Mouse (Mus musculus): Measurements from ENCODE around the gene Tgif1.
"Not testable (repeated sequence)": the region's sequence is repeated elsewhere in the genome, so short reads cannot be mapped to it uniquely, and the experiment has no call there.

The Tgif1 gene

DNA sequence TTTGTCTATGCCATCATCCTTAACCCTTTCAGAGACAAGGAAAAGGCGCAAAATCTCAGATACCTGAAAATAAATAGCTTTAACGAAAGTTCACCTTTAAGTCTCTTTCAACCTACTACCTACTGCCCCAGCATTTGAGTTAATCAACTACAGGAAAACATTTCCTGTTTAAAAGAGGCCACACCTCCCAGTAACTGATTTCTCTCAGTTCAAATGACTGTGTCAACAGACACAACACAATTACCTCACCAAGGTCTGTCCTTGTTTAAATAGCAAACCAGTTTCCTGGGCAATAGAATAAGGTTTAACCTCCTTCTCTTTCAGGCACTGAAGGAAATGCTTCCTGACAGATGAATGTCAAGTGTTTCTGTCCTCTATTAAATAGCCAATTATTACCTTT is 7.8 kb downstream of the Tgif1 start:
- DNase-seq (ENCODE audit: low read depth in 2 of 2, low spot score in 2 of 2): no peak

DNA sequence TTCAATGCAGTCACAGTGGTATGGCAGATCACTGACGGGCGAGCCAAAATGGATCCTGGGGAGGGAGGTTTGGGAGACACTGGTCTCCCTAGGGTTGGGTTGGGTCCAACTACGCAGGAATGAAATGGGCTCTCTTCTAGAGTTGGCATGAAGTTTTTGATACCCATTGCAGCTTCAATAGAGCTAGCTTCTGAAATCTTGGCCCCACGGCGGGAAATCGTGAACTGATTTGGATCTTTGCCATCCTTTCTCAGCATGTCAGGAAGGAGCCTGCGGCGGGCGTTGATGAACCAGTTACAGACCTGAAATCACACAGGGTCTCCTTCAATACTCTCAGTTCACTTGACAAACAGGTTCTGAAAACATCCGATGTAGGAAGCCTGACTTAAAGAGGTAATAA is 8.4 kb downstream of the Tgif1 start:
- DNase-seq (ENCODE audit: low read depth in 2 of 2, low spot score in 2 of 2): no peak

DNA sequence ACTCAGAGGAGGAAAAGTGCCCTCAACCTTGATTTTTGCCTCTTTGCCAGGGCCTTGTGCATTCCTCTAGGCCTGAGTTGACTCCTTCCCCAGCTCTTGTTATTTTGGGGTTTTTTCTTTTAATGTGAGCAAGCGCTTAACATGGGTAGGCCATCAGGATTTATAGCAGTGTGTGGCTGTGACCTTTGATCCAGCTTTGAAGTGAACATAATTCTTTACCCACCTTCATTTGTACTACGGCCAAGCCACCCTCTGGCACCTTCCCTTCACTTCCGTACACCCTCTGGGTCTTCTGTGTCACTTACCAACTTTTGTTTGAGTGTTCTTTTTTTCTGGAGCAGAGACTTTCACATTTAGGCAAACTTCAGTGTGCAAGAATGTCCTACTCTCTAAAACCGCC is 10.1 kb downstream of the Tgif1 start:
- DNase-seq (ENCODE audit: low read depth in 2 of 2, low spot score in 2 of 2): no peak

DNA sequence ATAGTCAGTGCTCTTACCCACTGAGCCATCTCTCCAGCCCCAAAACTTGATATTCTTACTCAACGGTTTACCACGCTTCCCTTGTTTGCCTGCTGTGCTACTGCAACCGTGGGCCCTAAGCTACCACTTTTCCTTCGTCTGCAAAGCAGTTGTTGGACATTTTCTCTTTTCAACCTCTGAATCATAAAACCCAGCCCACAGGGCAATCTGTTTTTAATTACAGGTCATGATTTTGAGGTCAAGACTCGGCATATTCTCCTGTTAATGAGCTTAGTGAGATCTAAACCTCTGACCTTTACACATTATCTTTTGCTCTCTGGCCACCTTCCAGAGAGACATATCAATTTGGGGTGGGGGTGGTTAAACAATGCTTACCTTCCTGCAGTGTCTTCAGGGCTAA is 14.8 kb downstream of the Tgif1 start:
- DNase-seq (ENCODE audit: low read depth in 2 of 2, low spot score in 2 of 2): no peak

DNA sequence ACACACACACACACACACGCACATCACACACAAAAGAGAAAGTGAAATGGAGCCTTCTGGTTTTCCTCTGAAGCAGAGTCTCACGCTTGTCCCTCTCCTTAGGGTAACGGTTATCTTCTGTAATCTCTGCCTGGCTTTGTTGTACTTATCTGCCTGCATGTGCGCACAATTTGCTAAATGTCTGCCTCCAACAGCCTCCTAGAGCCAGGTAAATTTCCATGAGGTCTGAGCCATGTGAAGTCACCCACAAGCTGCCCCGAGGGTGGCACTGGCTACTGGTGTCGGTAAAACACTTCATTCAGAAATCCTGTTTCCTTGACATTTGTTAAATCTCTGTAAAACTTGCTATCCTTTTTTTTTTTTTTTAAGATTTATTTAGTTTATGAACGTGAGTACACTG is 15.3 kb downstream of the Tgif1 start:
- no peak for DNase-seq (ENCODE audit: low read depth in 2 of 2, low spot score in 2 of 2)

DNA sequence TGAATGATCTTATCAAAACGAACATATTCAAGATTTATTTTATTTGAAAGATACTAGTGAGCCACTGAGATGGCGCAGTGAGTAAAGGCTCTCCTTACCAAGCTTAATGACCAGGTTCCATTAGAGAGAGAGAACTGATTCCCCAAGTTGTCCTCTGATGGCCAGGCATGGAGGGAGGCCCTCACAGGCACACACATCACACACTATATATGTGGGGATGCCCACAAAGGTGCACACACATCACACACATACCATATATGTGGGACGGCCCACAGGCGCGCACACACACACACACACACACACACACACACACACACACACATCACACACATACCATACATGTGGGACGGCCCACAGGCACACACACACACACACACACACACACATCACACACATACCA is 15.9 kb downstream of the Tgif1 start:
- not testable (repeated sequence) for DNase-seq (ENCODE audit: low read depth in 2 of 2, low spot score in 2 of 2)

DNA sequence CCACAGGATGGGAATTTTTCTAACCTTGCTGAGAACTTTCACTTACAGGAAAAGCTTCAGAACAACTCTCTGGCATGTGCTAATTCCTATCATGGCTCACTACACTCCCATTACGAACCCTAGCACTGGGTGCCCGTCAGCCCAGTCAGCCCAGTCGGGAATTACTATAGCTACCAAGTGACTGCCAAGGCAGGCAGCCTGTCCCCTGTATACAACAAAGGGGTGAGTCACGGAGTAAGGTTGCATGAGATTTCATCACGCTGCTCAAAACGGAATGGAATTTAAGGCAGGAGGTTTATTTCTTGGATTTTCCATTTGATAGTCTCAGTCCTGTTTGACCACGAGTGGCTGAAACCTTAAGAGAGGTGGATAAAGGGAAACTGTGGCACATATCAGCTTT is 16.5 kb downstream of the Tgif1 start:
- DNase-seq (ENCODE audit: low read depth in 2 of 2, low spot score in 2 of 2): no peak

DNA sequence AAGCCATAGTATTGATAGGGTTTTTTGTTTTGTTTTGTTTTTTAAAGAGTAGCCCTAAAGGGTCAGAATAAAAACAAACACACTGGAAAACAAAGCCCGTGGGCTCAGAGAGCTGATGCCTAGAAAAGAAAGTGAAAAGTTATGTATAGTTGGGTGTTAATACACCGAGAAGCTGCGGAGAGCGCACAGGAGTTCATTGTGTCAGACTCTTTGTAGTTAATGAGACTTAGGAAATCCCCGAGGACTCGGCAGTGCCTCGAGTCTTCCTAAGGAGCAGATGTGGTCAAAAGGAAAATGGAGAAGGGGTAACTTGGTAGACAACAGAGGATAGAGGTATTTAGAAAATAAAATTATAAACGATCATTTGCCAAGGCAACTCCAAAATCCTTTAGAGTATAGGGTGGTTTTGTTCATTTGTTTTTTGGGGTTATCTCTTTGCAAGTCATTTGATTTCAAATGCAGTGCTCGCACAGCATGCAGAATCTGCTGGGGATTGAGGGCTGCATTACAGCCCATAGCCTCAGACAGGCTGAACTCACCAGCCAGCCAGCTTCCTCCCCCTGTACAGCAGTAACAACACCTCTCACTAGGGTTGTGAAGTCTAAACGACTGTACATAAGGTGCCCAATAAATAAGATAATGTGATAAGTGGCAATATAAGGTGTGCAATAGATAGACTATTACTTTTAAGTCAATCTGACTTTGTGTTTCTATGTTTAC is 18.1 kb downstream of the Tgif1 start:
- no peak for DNase-seq (ENCODE audit: low read depth in 2 of 2, low spot score in 2 of 2)

DNA sequence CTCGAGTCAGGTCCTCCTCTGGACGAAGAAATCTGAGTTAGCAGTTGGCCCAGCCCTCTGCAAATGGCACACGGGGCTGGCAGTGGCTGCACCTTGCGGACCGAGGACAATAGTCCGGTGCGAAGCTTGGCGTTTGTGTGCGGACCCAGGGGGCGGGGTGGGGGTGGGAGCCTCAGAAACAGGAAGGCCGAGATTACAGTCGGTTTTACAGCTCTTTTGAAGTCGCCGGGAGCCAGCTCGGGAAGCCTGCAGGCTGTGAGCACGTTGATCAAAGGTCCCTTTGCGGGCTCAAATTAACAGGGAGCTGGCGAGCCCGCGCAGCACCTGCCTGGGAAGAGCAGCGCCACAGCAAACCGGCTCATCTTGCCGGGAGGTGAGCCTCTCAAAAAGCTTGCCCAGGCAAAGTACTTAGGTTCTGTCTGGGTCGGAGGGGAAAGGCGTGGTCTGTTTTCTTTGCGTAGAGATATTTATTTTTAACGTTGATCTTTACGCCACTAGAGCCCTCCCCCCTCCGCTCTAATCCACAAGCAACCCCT is 18.8 kb downstream of the Tgif1 start:
- DNase-seq (ENCODE audit: low read depth in 2 of 2, low spot score in 2 of 2): no peak

DNA sequence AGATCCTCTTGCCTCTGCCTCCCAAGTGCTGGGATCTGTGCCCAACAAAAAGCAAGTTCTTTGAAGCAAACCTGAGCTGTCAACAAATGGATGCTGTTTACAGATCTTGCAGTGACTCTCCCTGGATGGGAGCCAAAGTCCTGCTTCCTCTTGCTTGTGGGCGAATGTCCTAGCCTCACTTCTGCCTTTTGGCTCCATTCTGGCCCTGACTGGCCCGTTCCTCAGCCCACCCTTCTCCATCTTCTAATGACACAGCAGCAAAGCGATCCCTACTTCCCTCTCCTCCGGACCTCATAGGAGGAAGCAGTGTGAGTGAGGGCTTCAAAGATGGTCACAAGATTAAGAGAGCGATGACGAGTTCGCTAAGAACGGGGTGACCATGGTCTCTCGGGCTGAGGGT is 20.8 kb downstream of the Tgif1 start:
- DNase-seq (ENCODE audit: low read depth in 2 of 2, low spot score in 2 of 2): no peak

DNA sequence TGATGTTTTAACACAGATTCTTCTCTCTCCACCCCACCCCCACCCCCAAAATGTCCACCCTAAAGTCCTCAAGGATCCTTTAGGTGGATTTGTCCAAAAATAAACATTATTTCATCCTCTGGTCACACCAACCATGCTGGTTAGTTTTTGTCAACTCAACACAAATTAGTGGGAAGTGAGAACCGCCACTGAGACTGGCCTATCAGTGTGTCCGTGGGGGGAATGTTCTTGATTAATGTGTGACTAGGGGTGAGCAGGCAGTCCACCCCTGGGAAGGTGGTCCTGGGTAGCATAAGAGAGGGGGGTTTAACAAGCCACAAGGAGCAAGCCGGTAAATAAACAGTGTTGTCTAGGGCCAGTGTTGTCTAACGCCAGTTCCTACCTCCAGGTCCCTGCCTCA is 21.8 kb downstream of the Tgif1 start:
- no peak for DNase-seq (ENCODE audit: low read depth in 2 of 2, low spot score in 2 of 2)

DNA sequence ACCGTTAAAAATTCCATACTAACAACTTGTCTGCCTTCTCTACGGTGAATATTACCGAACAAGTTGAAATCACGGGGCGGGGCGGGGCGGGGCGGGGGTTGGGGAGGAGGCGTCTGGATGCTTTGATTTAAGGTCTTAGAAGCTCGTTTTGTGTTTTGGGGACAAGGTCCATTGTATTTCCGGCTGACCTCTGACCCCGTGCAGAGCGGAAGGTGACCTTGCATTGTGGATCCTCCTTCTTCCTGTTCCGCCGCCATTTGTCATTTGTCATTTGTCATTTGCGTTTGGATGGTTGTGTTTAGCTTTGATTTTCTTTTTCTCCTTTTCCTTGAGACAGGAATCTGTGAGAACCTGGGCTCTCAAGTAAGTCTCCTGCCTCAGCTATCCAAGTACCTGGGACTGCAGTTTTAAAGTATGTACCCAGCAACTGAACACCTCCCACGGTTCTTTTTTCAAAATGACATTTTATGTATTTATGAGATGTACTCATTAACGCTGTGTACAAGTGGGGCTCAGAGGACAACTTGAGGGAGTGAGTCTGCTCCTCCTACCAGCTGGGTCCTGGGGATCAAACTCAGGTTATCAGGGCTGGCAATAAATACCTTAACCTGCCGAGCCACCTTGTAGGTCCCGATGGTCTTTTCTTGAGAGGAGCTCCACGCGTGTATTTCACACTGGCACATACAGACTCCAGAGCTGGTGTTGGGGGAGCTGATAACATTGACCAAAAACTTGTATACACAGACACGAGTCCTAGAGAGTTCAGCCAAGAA is 23.2 kb downstream of the Tgif1 start:
- no peak for DNase-seq (ENCODE audit: low read depth in 2 of 2, low spot score in 2 of 2)

DNA sequence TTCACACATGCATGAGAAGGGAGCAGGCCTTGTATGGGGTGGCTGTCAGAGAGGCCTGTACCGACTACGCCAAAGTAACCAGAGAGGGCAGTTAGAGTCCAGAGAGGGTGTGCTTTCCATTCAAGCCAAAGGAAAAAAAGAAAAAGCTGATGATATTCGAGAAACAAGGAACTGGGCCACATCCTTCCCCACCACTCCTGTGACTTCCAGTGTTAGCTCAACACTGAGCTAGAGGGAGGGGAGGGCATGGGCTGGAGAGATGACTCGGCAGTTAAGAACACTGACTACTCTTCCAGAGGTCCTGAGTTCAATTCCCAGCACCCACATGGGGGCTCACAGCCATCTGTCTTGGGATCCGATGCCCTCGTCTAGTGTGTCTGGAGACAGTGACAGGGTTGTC is 24.1 kb downstream of the Tgif1 start:
- no peak for DNase-seq (ENCODE audit: low read depth in 2 of 2, low spot score in 2 of 2)

DNA sequence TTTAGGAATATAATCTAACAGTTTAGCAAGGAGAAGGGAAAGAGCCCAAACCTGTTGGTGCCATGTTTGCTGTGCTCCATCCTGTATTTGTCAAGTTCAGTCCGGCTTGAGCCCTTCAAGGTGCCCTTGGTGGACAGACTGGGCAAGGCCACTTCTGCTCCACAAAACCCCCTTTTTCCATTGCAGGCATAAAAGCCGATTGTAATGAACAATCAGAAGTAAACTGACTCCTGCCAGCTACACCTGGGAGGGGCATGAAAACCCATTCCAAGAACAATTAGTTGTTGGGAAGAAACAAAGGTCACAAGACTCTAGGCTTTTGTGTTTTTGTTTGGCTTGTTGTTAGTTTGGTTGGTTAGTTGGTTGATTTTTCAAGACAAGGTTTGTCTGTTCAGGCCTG is 24.8 kb downstream of the Tgif1 start:
- no peak for DNase-seq (ENCODE audit: low read depth in 2 of 2, low spot score in 2 of 2)

DNA sequence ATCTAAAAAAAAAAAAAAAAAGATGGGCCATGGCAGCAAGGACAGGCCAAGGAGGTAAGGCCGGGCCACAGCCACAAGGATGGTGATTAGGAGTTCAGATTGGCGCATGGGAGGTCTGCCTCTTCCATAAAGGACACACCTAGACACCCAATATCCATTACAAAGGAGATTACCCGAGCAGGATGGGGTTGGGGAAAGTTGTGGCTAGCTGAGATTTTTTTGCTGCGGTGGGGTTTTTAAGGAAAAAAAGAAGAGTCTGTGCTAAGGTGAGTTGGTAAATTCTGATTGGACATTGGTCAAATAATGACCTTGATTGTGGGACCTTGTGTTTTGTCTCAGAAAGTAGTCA is 25.2 kb downstream of the Tgif1 start:
- no peak for DNase-seq (ENCODE audit: low read depth in 2 of 2, low spot score in 2 of 2)

DNA sequence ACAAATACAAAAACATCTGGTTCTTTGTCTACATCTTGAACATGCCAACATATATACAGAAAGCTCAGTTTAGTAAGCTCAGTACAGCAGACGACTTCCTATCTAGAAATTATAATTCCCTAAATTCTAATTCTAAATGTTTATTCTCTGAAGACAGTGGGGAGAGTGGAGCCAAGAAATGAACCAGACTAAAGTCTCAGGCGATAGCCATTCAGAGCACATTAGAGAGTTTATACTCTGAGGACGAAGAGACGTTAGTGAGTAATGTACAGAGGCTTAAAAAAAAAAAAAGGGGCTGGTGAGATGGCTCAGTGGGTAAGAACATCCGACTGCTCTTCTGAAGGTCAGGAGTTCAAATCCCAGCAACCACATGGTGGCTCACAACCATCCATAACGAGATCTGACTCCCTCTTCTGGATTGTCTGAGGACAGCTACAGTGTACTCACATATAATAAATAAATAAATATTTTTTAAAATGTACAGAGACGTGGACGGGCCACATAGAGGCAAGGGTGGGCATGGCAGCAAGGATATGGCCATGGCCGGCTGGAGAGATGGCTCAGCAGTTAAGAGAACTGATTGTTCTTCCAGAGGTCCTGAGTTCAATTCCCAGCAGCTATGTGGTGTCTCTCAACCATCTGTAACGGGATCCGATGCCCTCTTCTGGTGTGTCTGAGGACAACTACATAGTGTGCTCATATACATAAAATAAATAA is 25.7 kb downstream of the Tgif1 start:
- not testable (repeated sequence) for DNase-seq (ENCODE audit: low read depth in 2 of 2, low spot score in 2 of 2)

DNA sequence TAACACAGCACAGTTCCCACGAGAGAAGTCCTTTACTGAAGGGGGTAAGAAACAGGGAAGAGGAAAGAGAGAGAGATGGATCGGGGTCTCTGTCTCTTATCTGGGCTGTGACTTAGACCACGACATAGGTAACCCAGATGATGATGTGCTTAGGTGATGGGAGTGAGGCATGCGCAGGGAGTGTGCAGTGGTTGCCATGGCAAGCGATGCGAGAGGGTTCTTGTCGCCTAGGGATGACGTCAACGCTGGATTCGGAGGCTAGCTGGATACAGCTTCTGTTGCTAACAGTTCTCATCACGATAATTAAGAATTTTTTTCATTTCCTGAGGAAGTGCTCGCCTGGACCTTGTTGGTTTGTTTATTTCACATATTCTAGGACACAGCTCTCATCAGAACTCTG is 27.1 kb downstream of the Tgif1 start:
- DNase-seq (ENCODE audit: low read depth in 2 of 2, low spot score in 2 of 2): no peak

DNA sequence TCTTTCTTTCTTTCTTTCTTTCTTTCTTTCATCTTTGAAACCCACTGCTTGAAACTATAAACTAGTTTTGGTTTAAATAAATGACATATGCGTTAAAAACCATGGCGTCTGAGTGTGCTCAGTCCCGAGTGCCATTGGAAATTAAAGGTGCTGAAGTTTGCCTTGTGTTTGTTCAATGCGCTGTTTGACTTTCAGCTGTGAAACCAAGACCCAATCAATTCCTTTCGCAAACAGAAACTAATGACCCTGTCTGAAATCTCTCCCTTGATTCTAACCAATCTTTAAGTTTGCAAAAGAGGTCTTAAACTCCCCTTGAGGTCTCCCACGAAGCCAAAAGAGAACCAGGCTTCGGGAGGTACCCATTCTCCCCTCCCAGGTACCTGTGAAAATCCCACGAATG is 30.3 kb downstream of the Tgif1 start:
- no peak for DNase-seq (ENCODE audit: low read depth in 2 of 2, low spot score in 2 of 2)

DNA sequence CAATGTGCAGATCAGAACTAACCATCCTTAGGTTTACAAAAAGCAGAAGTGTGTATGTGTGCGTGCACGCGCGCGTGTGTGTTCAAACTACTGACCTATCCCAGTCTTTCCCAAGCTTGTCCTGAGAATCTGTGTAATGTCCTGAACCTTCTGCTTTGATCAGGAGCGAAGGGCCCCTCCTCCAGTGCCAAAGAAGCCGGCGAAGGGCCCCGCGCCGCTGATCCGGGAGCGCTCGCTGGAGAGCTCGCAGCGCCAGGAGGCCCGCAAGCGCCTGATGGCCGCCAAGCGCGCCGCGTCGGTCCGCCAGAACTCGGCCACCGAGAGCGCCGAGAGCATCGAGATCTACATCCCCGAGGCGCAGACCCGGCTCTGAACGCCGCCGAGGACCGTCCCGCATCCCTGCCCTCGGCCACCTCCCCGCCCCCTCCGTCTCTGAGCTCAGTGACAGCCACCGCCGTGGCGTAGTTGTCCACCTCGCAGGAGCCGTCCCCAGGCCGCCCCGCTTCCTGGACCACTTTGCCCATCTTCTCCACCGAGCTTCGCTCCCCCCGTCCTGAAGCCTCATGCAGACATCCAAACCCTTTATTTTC is 35.4 kb downstream of the Tgif1 start:
- no peak for DNase-seq (ENCODE audit: low read depth in 2 of 2, low spot score in 2 of 2)

DNA sequence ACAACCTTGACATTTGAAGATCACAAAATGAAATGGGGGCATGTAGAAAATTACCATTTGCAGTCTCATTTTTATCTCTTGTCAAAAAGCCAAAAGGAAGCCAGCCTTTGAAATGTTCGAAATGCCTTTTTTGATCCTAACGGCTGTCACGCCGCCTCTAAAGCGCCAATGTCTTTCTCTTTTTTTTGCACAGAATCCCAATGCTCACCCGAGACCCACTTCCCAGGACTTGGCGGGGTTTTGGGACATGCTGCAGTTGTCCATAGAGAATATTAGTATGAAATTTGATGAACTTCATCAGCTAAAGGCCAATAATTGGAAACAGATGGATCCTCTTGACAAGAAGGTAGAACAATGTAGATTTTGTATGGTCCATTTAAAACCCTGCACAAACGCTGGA is 38.3 kb downstream of the Tgif1 start:
- no peak for DNase-seq (ENCODE audit: low read depth in 2 of 2, low spot score in 2 of 2)

DNA sequence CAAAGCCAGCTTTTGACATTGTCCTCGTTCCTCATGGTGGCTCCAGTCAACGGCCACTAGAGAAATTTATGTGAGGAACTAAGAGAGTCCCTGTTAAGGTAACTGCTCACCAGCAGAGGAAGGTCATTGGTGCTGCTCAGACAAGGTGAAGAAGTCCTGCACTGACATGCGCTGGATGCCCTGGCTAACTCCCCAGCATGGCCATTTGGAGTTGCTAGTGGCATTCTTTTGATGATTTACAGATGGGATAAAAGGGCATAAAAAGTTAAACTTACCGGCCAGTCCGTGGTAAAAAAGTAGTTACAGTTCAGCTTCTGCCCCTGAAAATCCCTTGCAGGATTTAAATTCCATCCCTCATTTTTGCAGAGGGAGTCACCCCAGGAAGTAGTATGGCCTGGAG is 42.6 kb downstream of the Tgif1 start:
- no peak for DNase-seq (ENCODE audit: low read depth in 2 of 2, low spot score in 2 of 2)

DNA sequence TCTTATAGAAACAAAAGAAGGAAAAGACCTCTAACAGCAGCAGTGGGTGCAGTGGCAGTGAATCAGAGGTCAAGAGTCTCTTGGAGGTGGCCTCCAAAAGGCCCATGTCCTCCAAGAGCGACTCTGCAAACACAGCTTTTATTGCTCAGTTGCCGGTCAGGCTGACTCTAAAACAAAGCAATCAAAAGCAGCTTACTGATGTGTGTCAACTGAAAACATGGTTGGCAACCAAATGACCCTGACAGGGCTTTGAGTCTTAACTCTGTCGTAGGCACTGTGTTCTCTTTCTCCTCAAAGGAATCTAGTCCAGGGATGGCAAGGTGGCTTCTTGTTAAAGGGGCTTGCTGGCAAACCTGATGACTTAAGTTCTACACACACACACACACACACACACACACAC is 43.6 kb downstream of the Tgif1 start:
- DNase-seq (ENCODE audit: low read depth in 2 of 2, low spot score in 2 of 2): no peak
